Mouse (Mus musculus) C2C12 (cell line): ENCODE results near the gene Rps5. TPM values are rescaled to one million over a fixed set of nuclear protein-coding genes. Genes with fewer than 3 reads are reported as not detected.

Experiments
- H3K27me3 ChIP-seq: one replicate; pipeline ENCODE4 v1.6.1; 2011; ENCODE audit not compliant: control insufficient read depth, insufficient read depth, insufficient read length
- H3K36me3 ChIP-seq: one replicate; pipeline ENCODE4 v1.6.1; 2011; ENCODE audit not compliant: control insufficient read depth, insufficient read depth
- H3K4me3 ChIP-seq: one replicate; pipeline ENCODE4 v1.5.1; 2011; ENCODE audit warnings: mild to moderate bottlenecking, control low read depth; ENCODE audit not compliant: poor library complexity, insufficient read depth, severe bottlenecking
- H3K79me2 ChIP-seq: one replicate; pipeline ENCODE4 v1.6.1; 2011; ENCODE audit not compliant: control insufficient read depth, insufficient read depth
- H3K79me3 ChIP-seq: one replicate; pipeline ENCODE4 v1.6.1; 2011; ENCODE audit warnings: low read depth, control low read depth
- H3ac ChIP-seq: one replicate; pipeline ENCODE3; 2011; ENCODE audit warnings: low read depth; ENCODE audit not compliant: control insufficient read depth, insufficient read length
- CEBPB ChIP-seq: IDR thresholded peaks from one replicate; pipeline ENCODE4 v1.6.1; 2011; ENCODE audit warnings: low read depth, mild to moderate bottlenecking, control low read depth, moderate library complexity
- CTCF ChIP-seq: IDR thresholded peaks from one replicate; pipeline ENCODE4 v1.5.1; 2011; ENCODE audit not compliant: control insufficient read depth, insufficient read depth, insufficient read length
- FOSL1 ChIP-seq: IDR thresholded peaks from one replicate; pipeline ENCODE4 v1.8.0; 2011; ENCODE audit warnings: mild to moderate bottlenecking, low read length; ENCODE audit not compliant: poor library complexity, insufficient read depth, severe bottlenecking
- MAX ChIP-seq: IDR thresholded peaks from one replicate; pipeline ENCODE4 v1.6.1; 2011; ENCODE audit warnings: mild to moderate bottlenecking, control low read depth
- MYOD1 ChIP-seq: IDR thresholded peaks from one replicate; pipeline ENCODE4 v1.6.1; 2011; ENCODE audit warnings: low read depth; ENCODE audit not compliant: control insufficient read depth, insufficient read length
- MYOG ChIP-seq: IDR thresholded peaks from one replicate; pipeline ENCODE4 v1.6.1; 2011; ENCODE audit not compliant: control insufficient read depth, insufficient read length; ENCODE audit errors: extremely low read depth
- USF1 ChIP-seq: IDR thresholded peaks from one replicate; pipeline ENCODE4 v1.6.1; 2011; ENCODE audit warnings: low read depth, mild to moderate bottlenecking, control low read depth, moderate library complexity
- polyA plus RNA-seq: library from polyadenylated mRNA; unstranded; fragments of >200 nt; fragmentation: generic; extraction: Trizol; gene quantifications from one replicate; pipeline ENCODE4 v1.2.1, GENCODE M21; 2012; ENCODE audit warnings: missing spikeins

Gene Rps5
- polyA plus RNA-seq, 1 experiment, result 3,397 TPM

DNA sequence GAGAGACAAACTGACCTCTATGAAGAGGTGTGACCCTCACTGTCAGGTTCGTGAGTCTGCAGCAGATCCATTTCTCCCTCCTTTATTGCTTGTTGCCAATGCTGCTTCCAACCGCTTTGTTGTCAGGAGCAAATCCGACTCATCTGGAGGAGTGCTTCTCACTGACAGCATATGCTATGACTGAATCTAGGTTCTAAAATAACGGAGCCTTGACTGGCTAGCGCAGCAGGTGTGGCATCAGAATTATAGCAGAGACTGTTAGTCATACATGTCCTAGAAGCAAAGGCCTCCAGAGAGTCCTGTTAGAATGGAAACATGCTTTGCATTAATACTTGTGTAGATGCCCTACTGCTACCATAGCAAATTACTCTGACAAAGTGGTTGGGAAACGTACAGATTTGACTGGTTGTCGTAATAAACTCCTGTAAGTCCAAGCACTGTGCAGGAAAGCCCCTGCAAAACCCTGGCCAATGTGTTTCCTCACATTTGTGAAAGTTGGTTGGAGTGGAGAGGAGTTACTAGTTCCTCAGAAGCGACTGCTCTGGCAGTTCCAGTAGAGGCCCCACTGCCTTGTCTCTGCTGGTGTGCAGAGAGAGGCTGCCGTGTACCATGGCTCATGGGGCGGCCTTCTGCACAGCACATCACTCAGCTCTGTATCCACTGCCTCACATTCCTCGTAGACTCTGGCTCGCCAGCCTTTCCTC, 35.4 kb upstream of the Rps5 start:
- Histone ChIP-seq H3K4me3 (no peak overlapping the region), H3K79me3 (no peaks in the 10 kb centered on the region), H3ac (no peak overlapping the region), H3K79me2 (no peaks in the 10 kb centered on the region), H3K27me3 (no peaks in the 10 kb centered on the region), H3K36me3 (no peaks in the 10 kb centered on the region)
- TF ChIP-seq MYOD1, result no peak
- TF ChIP-seq MYOG, result no peak
- TF ChIP-seq FOSL1, result no peak
- TF ChIP-seq CEBPB, result no peak
- no peak for TF ChIP-seq USF1
- no peak for TF ChIP-seq CTCF
- TF ChIP-seq MAX, result no peak

DNA sequence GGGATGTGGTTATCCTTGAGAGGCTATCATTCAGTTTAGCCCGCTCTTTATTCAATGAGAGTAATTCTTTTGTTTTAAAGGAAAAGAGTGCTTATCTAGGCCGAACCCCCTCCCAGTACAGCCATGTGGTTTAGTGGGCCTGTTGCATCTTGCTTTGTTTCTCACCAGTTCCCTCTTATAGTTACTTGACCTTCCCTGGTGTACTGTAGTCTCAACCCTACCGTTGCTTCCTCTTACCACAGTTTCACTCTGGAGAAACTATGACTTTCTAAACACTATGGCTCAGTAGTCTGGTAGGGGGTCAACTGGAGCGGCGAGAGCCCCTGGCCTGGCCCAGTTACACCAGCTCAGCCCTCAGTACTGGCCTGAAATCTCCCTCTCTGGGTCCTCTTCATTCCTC, 34.5 kb upstream of the Rps5 start:
- TF ChIP-seq CTCF (no peak), MYOD1 (no peak), USF1 (no peak), MAX (no peak), CEBPB (no peak), FOSL1 (no peak), MYOG (no peak)
- Histone ChIP-seq H3K79me2 (no peaks in the 10 kb centered on the region), H3K36me3 (no peaks in the 10 kb centered on the region), H3K4me3 (no peak overlapping the region), H3ac (no peak overlapping the region), H3K79me3 (no peaks in the 10 kb centered on the region), H3K27me3 (no peaks in the 10 kb centered on the region)

GRCm38 (mm10) chr7:12890928-12891327, 31.2 kb upstream of the Rps5 start:
- Histone ChIP-seq H3K79me3 (no peaks in the 10 kb centered on the region), H3K4me3 (no peak overlapping the region), H3K36me3 (no peaks in the 10 kb centered on the region), H3K79me2 (no peaks in the 10 kb centered on the region), H3ac (no peak overlapping the region), H3K27me3 (no peaks in the 10 kb centered on the region)
- TF ChIP-seq MAX (no peak), FOSL1 (no peak), MYOD1 (no peak), CEBPB (no peak)

DNA sequence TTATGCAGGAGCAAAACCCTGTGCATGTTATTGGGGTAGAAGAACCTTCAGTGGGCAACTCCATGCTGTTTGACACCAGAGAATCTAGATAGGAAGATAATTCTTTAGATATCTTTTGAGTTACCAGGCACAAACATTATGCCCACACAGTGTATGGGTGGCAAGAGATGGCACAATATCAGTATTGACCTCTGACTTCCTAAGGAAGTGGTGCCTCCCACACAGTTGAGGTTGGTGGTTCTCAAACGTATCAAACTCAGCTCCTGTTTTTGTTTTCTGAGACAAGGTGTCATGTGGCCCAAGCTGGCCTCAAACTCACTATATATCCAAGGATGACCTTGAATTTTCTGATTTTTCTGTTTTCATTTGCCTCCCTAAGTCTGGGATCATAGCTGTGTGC, 30.8 kb upstream of the Rps5 start:
- TF ChIP-seq CTCF (no peak), FOSL1 (no peak), CEBPB (no peak), USF1 (no peak), MYOG (no peak), MAX (no peak), MYOD1 (no peak)
- Histone ChIP-seq H3ac (no peak overlapping the region), H3K36me3 (no peaks in the 10 kb centered on the region), H3K79me3 (no peaks in the 10 kb centered on the region), H3K27me3 (no peaks in the 10 kb centered on the region), H3K79me2 (no peaks in the 10 kb centered on the region), H3K4me3 (no peak overlapping the region)

DNA sequence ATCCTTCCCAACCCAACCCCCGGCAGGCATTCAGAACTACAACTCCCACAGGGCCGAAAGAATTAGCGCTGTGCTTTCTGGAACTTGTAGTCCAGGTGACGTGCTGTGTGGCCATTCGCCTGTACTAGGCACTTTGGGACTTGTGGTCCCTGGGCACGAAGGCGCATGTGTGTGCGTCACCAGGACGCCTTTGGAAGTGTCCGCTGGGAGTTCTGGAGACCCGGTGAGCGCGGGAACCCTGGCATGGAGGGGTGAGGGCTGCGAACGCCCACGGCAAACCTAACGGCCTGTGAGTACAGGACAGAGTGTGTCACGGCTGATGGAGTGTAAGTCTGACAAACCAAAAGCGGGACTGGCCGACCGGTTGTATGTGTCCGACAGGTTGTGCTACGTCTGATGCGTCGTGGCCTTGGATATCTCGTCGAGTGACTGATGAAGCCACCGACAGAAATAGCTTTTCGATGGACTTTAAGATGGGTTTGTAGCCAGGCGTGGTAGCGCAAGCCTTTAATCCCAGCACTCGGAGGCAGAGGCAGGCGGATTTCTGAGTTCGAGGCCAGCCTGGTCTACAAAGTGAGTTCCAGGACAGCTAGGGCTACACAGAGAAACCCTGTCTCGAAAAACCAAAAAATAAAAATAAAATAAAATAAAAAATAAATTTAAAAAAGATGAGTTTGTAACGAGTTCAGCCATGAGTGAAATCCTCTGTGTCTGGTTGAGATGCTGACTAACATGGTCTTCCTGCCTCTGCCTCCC, 24.3 kb upstream of the Rps5 start, which contains the start of gene Zscan22:
Gene Zscan22, plus strand, starts transcription at position 161 of the 756 bp plus-strand sequence.
- Histone ChIP-seq H3K4me3 (peak within 1 kb of the TSS; percentile 44), H3K36me3 (no peaks in the 10 kb centered on the region), H3ac (peak within 1 kb of the TSS; percentile 78), H3K79me2 (peaks cover 10% of the 10 kb centered on the region), H3K27me3 (no peaks in the 10 kb centered on the region), H3K79me3 (peaks cover 2% of the 10 kb centered on the region)
- TF ChIP-seq USF1, result peak; percentile 15
- peak; percentile 77 for TF ChIP-seq MAX
- TF ChIP-seq MYOD1, result no peak

DNA sequence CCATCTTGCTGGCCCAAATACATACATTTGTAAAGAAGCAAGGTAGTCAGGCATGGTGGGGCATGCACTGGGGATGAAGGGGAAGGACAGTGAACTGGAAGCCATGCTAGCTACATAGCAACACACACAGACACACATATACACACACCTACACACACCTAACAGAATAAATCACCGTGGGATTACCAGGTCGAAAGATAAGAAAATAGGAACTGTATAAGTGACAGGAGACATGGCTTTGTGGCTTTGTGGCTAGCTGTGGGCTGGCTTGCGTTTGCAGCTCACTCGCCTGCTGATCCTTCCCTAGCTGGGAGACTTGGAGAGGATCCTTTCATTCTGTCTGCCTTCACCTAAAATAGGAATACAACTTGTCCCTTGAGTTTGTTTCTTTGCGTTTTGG, 20.6 kb upstream of the Rps5 start:
- H3K79me2 ChIP-seq, result peaks cover 10% of the 10 kb centered on the region
- peaks cover 2% of the 10 kb centered on the region for H3K79me3 ChIP-seq
- no peak overlapping the region for H3K4me3 ChIP-seq
- peaks cover 3% of the 10 kb centered on the region for H3K36me3 ChIP-seq
- no peak overlapping the region for H3ac ChIP-seq
- H3K27me3 ChIP-seq, result no peaks in the 10 kb centered on the region
- TF ChIP-seq MYOG (no peak), FOSL1 (no peak), CEBPB (no peak), USF1 (no peak), MYOD1 (no peak), CTCF (no peak), MAX (no peak)
